Mouse (Mus musculus): Measurements from ENCODE around the gene Pde6d.

- TF ChIP-seq CTCF (IDR thresholded peaks at IDR 0.05; ENCODE audit: control insufficient read depth, insufficient read depth, insufficient replicate concordance, low read depth, low read length) = no peak
- TF ChIP-seq POLR2A (IDR thresholded peaks at IDR 0.05; ENCODE audit: control insufficient read depth, low read depth, low read length) = no peak
These were observed 558 bp downstream of the Pde6d start for GRCm38 (mm10) chr1:86581692-86582450.
